Mouse (Mus musculus) liver, adult 2 months (tissue): ENCODE measurements around the gene Zfp384. TPM values are rescaled to one million over a fixed set of nuclear protein-coding genes. Genes with fewer than 3 reads are reported as not detected.

ENCODE experiments used
- DNase-seq: peaks from one replicate; pipeline ENCODE4 v3.0.0-alpha.2; 2011; ENCODE audit warnings: low read depth, low spot score; ENCODE audit errors: extremely low read depth
- H3K27ac ChIP-seq: fragments of 200-500 bp; replicated peaks from 2 replicates; pipeline ENCODE4 v1.5.1; 2012; ENCODE audit warnings: low read depth, mild to moderate bottlenecking, control low read depth, inconsistent platforms, low read length; ENCODE audit not compliant: insufficient read depth
- H3K27me3 ChIP-seq: fragments of 200-500 bp; 2 replicates; pipeline ENCODE4 v1.6.1; 2012; ENCODE audit warnings: mild to moderate bottlenecking, moderate library complexity, low read length, inconsistent platforms; ENCODE audit not compliant: control insufficient read depth, insufficient read depth
- H3K36me3 ChIP-seq: fragments of 200-500 bp; 2 replicates; pipeline ENCODE4 v1.6.1; 2012; ENCODE audit warnings: low read length, inconsistent platforms; ENCODE audit not compliant: control insufficient read depth, insufficient read depth
- H3K4me1 ChIP-seq: fragments of 200-500 bp; 2 replicates; pipeline ENCODE4 v1.6.1; 2011; ENCODE audit warnings: low read length; ENCODE audit not compliant: control insufficient read depth, insufficient read depth
- H3K4me3 ChIP-seq: fragments of 200-500 bp; 2 replicates; pipeline ENCODE4 v1.5.1; 2011; ENCODE audit warnings: low read depth, mild to moderate bottlenecking, control low read depth, low read length, moderate library complexity; ENCODE audit not compliant: insufficient read depth
- H3K79me2 ChIP-seq: fragments of 200-500 bp; 2 replicates; pipeline ENCODE4 v1.6.1; 2012; ENCODE audit warnings: inconsistent platforms, mild to moderate bottlenecking, low read length, moderate library complexity; ENCODE audit not compliant: control insufficient read depth, insufficient read depth
- H3K9ac ChIP-seq: fragments of 200-500 bp; 2 replicates; pipeline ENCODE4 v1.6.1; 2012; ENCODE audit warnings: low read depth, mild to moderate bottlenecking, control low read depth, inconsistent platforms, low read length
- CTCF ChIP-seq: fragments of 200-500 bp; IDR thresholded peaks from 2 replicates; pipeline ENCODE4 v1.5.1; 2011; ENCODE audit warnings: low read depth, low read length, control low read depth
- POLR2A ChIP-seq: fragments of 200-500 bp; IDR thresholded peaks from 2 replicates; pipeline ENCODE4 v1.6.1; 2011; ENCODE audit warnings: low read length, control low read depth; ENCODE audit not compliant: insufficient read depth; ENCODE audit errors: extremely low read depth
- WGBS: fragments of 180-500 bp; shearing (Covaris S2); methylation state at CpG from one replicate; pipeline ENCODE4 v1.1.7; 2018; 5-methylcytosine and 5-hydroxymethylcytosine counted together
- polyA plus RNA-seq: library from polyadenylated mRNA; depleted of rRNA; stranded (reverse); fragments of >200 nt; gene quantifications from 2 replicates; pipeline ENCODE4 v1.2.3, GENCODE M21; 2012
- total RNA-seq: library from RNA; depleted of rRNA; stranded (reverse); fragments of >200 nt; gene quantifications from 2 replicates; pipeline ENCODE4 v1.2.3, GENCODE M21; 2014

Gene Zfp384
- total and polyA plus RNA-seq, 2 experiments: 7.6 to 34.7 TPM

- TF ChIP-seq CTCF: no peak
- no peak for TF ChIP-seq POLR2A
- Histone ChIP-seq H3K79me2 (peaks cover 8% of the 10 kb centered on the region; the same call in 1 of the 2 replicates), H3K4me3 (no peak overlapping the region), H3K9ac (no peak overlapping the region), H3K27me3 (peaks cover 2% of the 10 kb centered on the region; the same call in 1 of the 2 replicates), H3K27ac (no peak overlapping the region), H3K36me3 (no peaks in the 10 kb centered on the region), H3K4me1 (peaks cover 4% of the 10 kb centered on the region)
- WGBS: 56% methylated on average over 3 of the region's 3 CpGs
- DNase-seq: no peak
Measured at GRCm38 (mm10) chr6:125005086-125005485, 3.9 kb upstream of the Zfp384 start.

- 43% methylated on average over 13 of the region's 13 CpGs for WGBS
- H3K27me3 ChIP-seq: no peaks in the 10 kb centered on the region
- TF ChIP-seq POLR2A (no peak), CTCF (no peak)
- H3K4me1 ChIP-seq: peaks cover 10% of the 10 kb centered on the region
- DNase-seq: no peak
- peak overlapping the region; percentile 56 for H3K27ac ChIP-seq
- no peaks in the 10 kb centered on the region; the same call in 1 of the 2 replicates for H3K36me3 ChIP-seq
- H3K4me3 ChIP-seq: peak overlapping the region; percentile 66
- peaks cover 23% of the 10 kb centered on the region; the same call in 1 of the 2 replicates for H3K79me2 ChIP-seq
- peak overlapping the region; percentile 54; the same call in 1 of the 2 replicates for H3K9ac ChIP-seq
Measured at GRCm38 (mm10) chr6:125008060-125008459, 885 bp upstream of the Zfp384 start.

- peaks cover 10% of the 10 kb centered on the region for H3K4me1 ChIP-seq
- peak; percentile 58; the same call in 1 of the 2 replicates for TF ChIP-seq POLR2A
- no peak for TF ChIP-seq CTCF
- no peaks in the 10 kb centered on the region for H3K27me3 ChIP-seq
- H3K27ac ChIP-seq: peak overlapping the region; percentile 56
- H3K9ac ChIP-seq: peak overlapping the region; percentile 54
- peaks cover 3% of the 10 kb centered on the region; the same call in 1 of the 2 replicates for H3K36me3 ChIP-seq
- peak; percentile 98 for DNase-seq
- WGBS: under 1% methylated on average over 30 of the region's 34 CpGs
- H3K4me3 ChIP-seq: peak overlapping the region; percentile 91
- H3K79me2 ChIP-seq: peaks cover 23% of the 10 kb centered on the region; the same call in 1 of the 2 replicates
Measured at GRCm38 (mm10) chr6:125008586-125009128, 288 bp upstream of the Zfp384 start.

DNA sequence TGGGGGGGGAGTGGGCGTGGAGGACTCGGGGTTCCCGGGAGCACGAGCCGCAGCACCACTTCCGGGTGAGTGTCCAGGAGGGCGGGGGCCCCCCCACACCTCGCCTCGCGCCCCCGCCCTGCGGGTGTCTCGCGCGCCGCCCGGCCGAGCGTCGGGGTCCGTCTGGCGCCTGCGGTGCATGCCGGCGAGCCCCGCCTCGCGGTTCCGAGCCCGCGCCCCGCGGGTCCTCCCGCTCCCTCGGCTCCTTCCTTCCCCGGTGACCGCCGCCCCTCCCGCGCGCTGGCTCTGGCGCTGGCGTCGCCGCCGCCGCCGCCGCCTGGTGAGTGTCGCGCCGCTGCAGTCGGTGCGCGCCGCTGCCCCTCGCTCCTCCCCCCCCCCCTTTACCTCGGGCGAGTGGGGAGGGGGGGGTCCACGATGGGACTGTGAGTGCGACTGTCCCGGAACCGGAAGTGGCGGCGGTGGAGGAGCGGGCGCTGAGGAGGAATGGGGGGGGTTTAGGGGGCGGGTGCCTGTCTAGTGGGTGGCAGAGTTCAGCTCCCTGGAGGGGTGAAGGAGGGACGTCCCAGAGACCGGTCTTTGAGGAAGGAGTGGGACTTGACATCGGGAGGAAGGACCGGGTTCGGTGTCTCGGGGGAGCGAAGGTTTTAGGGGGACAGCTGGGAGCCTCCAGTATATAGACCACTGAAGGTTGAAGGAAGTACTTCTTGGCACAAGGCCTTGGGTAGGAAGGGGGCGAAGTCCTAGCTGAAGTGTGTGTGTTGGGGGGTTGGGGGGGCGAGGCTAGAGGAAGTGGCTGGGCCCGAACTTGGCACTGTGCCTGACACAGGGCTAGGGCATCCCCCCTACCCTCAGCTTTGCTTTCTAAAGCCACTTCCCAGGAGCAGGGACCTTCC, 482 bp downstream of the Zfp384 start:
- 2% methylated on average over 31 of the region's 78 CpGs for WGBS
- Histone ChIP-seq H3K4me1 (peaks cover 10% of the 10 kb centered on the region), H3K27me3 (no peaks in the 10 kb centered on the region), H3K79me2 (peaks cover 24% of the 10 kb centered on the region; the same call in 1 of the 2 replicates), H3K4me3 (peak overlapping the region; percentile 91), H3K9ac (peak overlapping the region; percentile 99), H3K27ac (peak overlapping the region; percentile 91), H3K36me3 (peaks cover 5% of the 10 kb centered on the region; the same call in 1 of the 2 replicates)
- peak; percentile 33; the same call in 1 of the 2 replicates for TF ChIP-seq POLR2A
- TF ChIP-seq CTCF: no peak
- peak; percentile 59 for DNase-seq

GRCm38 (mm10) chr6:125017682-125018081, 8.7 kb downstream of the Zfp384 start:
- Histone ChIP-seq H3K4me1 (no peaks in the 10 kb centered on the region), H3K27me3 (no peaks in the 10 kb centered on the region), H3K36me3 (peaks cover 35% of the 10 kb centered on the region), H3K27ac (no peak overlapping the region), H3K4me3 (no peak overlapping the region), H3K9ac (no peak overlapping the region), H3K79me2 (peaks cover 26% of the 10 kb centered on the region; the same call in 1 of the 2 replicates)
- TF ChIP-seq CTCF (no peak), POLR2A (no peak)
- 97% methylated on average over 3 of the region's 3 CpGs for WGBS
- DNase-seq: no peak
